13 mouse cellular contexts compared by ENCODE assay signal in the genomic region with DNA sequence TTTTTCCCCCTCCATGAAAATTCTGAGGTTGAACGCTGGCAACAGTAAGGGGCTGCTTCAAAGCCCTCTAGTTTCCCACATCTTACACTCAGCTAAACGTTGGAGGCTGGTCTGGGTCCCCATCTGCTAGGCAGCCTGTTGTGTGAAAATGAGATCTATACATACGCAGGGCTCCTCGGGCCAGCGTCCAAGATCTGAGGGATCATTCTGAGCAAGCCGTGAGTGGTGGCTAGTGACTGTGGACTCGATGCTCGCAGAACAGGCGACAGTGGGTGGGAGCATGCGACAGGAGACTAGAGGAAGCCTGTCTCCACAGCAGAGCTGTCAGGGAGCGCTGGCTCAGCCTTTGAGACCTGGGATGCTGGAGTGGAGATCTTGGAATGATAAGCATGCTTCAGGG.
DNase-seq lines count a peak whose midpoint lies in the region; ATAC-seq lines count a peak whose summit lies in the region.
"Had no signal": no experiment of that assay in that cellular context is flagged by ENCODE, and none has a peak within 500 bp of the region (broad histone marks: within the 10 kb centered on the region; RNA-seq: fewer than 3 reads in every experiment).

No protein-coding gene starts in this region.

- no peaks in the 10 kb centered on the region for H3K36me3 ChIP-seq in forebrain, embryonic 12.5 days (replicated peaks)
- H3K36me3 ChIP-seq in forebrain, embryonic 10.5 days (replicated peaks): no peaks in the 10 kb centered on the region
- H3K36me3 ChIP-seq: limb, embryonic 12.5 days; midbrain, embryonic 12.5 days had no signal

- H3K9ac ChIP-seq in forebrain, embryonic 12.5 days: no peak overlapping the region
- H3K9ac ChIP-seq: limb, embryonic 12.5 days; midbrain, embryonic 12.5 days had no signal

- H3K4me2 ChIP-seq in forebrain, embryonic 12.5 days: no peak overlapping the region
- H3K4me2 ChIP-seq: limb, embryonic 12.5 days; midbrain, embryonic 12.5 days had no signal

- H3K4me1 ChIP-seq in forebrain, embryonic 12.5 days: peaks cover 31% of the 10 kb centered on the region
- peaks cover 55% of the 10 kb centered on the region for H3K4me1 ChIP-seq in forebrain, embryonic 10.5 days

- no peak for ATAC-seq in forebrain, embryonic 12.5 days (ENCODE audit: low FRiP score)
- ATAC-seq in monocyte, adult 5-6 weeks (replicated peaks; ENCODE audit: insufficient number of reproducible peaks, low FRiP score, low TSS enrichment, poor library complexity, severe bottlenecking): no peak
- ATAC-seq: intestine, embryonic 16.5 days had no signal

- peak overlapping the region; percentile 31; the same call in 1 of the 2 replicates for H3K27ac ChIP-seq in forebrain, embryonic 12.5 days
- no peak overlapping the region for H3K27ac ChIP-seq in forebrain, embryonic 10.5 days
- H3K27ac ChIP-seq: limb, embryonic 12.5 days; midbrain, embryonic 12.5 days had no signal

- H3K4me3 ChIP-seq in forebrain, embryonic 12.5 days (replicated peaks): no peak overlapping the region
- H3K4me3 ChIP-seq in forebrain, embryonic 10.5 days: no peak overlapping the region
- H3K4me3 ChIP-seq: limb, embryonic 12.5 days; midbrain, embryonic 12.5 days had no signal

- 76% methylated on average over 11 of the region's 11 CpGs for WGBS in forebrain, embryonic 12.5 days
- 89% methylated on average over 11 of the region's 11 CpGs for WGBS in forebrain, embryonic 10.5 days

- no peak for DNase-seq in forebrain, embryonic 10.5 days (ENCODE audit: extremely low spot score, low spot score)
- peak; percentile 67 to 80 for DNase-seq in frontal cortex, postnatal 10 days (ENCODE audit: low spot score in 2 of 2)
- DNase-seq in left cerebral cortex, adult 18-20 months (ENCODE audit: low spot score in 2 of 2): peak; percentile 91 to 94
- peak; percentile 86 for DNase-seq in right cerebral cortex, postnatal 25 days
- DNase-seq in adrenal gland, postnatal 25 days: no peak
- DNase-seq in embryo, embryonic 11 days: no peak
- DNase-seq: adrenal gland, postnatal 36 days; thymus, postnatal 36 days had no signal

- H3K27me3 ChIP-seq in forebrain, embryonic 12.5 days: peaks cover 4% of the 10 kb centered on the region; the same call in 1 of the 2 replicates
- peaks cover 22% of the 10 kb centered on the region for H3K27me3 ChIP-seq in forebrain, embryonic 10.5 days (ENCODE audit: poor library complexity, severe bottlenecking)
- H3K27me3 ChIP-seq: limb, embryonic 12.5 days had no signal

- H3K9me3 ChIP-seq in forebrain, embryonic 12.5 days: no peaks in the 10 kb centered on the region
- H3K9me3 ChIP-seq in forebrain, embryonic 10.5 days: no peaks in the 10 kb centered on the region
- H3K9me3 ChIP-seq: limb, embryonic 12.5 days; midbrain, embryonic 12.5 days had no signal

Comparison
In these comparisons a context has a peak if more than half of its experiments do, and no peak if none do; other contexts are left out.
1. DNase-seq: peak in frontal cortex, postnatal 10 days (2 of 2), left cerebral cortex, adult 18-20 months (2 of 2) and right cerebral cortex, postnatal 25 days (single experiment); none in forebrain, embryonic 10.5 days (single experiment), adrenal gland, postnatal 25 days (single experiment) and embryo, embryonic 11 days (single experiment).